Mouse (Mus musculus) heart, postnatal 10 days (tissue): Measurements from ENCODE around the gene Ivns1abp. TPM values are rescaled to one million over a fixed set of nuclear protein-coding genes. Genes with fewer than 3 reads are reported as not detected.
A peak's percentile ranks its signal among the peaks of the same experiment; 100 is the strongest.
"Not testable (repeated sequence)": the region's sequence is repeated elsewhere in the genome, so short reads cannot be mapped to it uniquely, and the experiment has no call there.

ENCODE experiments used
- DNase-seq, 2 experiments: peaks; one replicate each; pipeline ENCODE4 v3.0.0; 2021
- intact Hi-C: fragments of 180-260 bp; cut with DNase I; formaldehyde crosslinking; loops from one replicate; pipeline ENCODE4 v1.15.1; 2025
- total RNA-seq, 2 experiments: library from RNA; stranded (reverse); gene quantifications; 2 replicates each; pipeline ENCODE4 v1.2.3; 2021

Gene Ivns1abp
- 100 to 1,000 TPM; 417 to 438 TPM for total RNA-seq

DNA sequence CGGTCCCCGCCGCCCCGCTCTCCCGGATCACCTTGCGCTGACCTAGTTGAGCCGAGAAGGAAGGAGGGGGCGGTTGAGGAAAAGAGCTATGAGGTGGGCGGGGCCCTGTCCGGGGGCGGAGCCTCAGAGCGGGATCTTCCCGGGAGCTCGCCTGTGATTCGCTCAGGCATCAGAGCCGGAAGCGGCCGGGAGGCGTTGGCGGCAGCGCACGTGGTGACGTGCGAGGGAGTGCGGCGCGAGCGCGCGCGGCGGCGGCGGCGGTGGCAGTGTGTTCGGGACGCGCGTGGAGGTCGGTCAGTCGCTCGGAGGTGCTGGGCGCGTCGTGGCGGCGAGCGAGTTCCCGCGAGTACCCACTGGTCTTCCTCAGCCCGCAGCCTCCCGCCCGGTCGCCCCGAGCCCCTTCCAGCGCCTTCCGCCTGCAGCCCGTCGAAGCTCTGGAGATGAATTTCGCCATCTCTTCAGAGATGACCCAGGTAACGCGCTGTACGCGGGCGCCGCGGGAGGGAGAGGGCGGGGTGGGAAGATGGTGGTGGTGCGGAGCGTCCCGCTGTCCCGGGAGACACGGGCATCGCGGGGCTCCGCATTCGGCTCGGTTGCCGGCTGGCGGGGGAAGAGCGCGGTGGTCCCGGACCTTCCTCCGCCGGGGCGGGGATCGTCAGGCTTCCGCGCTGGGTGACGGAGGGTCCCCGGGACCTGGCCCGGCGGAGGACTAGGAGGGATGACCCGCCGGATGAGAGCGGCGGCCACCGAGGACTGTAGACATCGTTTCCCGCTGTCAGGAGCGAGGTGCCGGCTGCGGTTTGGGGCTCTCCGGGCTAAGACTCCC is at the start of gene Ivns1abp:
TSS of gene Ivns1abp (plus strand) at position 195 of the 826 bp plus-strand sequence.
- peak; percentile 98 to 99 for DNase-seq
- intact Hi-C loops: loop anchor here (5.0 kb wide), 3 partner anchors 57 to 187 kb away; no protein-coding TSS in a partner anchor

DNA sequence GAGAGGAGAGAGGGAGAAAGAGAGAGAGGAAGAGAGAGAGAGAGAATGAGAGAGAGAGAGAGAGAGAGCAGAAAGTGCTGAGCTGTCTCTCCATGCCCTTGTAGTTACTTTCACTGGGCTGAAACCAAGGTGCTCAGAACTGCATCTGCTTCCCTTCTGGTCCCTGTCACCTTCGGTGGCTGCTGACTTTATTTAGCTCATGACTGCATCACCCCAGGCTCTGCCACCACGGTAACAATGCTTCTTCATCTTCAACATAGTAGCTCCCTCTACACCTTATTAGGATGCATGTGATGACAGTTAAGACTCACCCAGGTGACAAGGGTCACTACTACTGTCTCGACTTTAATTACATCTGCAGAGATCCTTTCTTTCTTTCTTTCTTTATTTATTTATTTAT is 48.8 kb upstream of the Ivns1abp start:
- intact Hi-C loops: no loop called here
- peak in 1 of 2 experiments; percentile 32 for DNase-seq

DNA sequence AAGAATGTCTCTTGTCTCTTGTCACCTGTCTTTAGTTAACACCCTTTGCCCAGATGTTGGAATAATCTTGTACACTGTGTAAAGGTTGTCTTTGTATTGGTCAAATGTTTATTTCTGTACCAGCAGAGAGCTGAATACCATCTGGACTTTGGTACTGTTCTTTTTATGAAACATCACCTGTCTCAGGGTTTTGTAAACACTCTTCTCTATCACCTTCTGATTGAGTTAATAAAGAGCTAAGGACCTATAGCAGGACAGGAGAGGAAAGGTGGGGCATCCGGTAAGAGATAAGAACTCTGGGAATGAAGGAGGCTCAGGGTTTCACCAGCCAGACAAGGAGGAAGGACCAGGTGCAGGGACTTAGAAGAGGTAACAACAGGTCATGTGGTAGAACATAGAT is 47.7 kb upstream of the Ivns1abp start:
- intact Hi-C loops: no loop called here
- DNase-seq: no peak

DNA sequence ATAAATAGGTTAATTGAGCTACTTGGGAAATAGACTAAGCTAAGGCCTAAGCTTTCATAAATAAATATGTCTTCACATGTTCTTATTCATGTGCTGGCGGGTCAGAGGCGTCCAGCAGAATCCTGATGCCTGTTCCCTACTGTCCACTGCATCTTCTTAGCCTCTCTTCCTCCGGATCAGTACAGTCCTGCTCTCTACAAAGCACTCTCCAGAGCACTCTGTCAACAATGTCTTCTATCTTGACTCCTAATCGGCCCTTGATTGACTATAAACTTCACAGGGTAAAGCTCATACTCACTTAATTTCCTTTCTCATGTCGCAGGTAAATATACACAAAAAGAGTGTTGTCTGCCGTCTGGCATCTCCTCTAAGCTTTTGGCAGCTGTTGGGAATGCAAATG is 47.3 kb upstream of the Ivns1abp start:
- DNase-seq: no peak
- intact Hi-C loops: no loop called here

DNA sequence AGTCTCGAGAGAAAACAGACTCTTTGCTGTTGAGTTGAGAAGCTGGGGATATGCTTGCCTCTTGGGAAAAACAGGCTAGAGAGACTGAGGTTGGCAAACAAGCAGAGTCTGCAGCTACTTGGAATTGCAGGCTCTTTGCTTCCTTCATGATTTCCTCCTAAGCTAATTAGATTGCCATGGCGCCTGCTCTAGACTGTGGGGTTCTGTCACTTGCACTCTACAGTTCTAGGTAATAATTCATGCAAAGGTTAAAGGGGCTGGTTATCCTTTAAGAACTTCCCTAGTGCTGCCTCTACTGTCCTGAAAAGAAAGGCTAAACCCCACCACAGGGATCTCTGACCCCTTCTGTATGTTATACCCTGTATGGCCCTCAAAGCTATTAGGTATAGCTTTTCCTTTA is 46.7 kb upstream of the Ivns1abp start:
- intact Hi-C loops: no loop called here
- DNase-seq: no peak

DNA sequence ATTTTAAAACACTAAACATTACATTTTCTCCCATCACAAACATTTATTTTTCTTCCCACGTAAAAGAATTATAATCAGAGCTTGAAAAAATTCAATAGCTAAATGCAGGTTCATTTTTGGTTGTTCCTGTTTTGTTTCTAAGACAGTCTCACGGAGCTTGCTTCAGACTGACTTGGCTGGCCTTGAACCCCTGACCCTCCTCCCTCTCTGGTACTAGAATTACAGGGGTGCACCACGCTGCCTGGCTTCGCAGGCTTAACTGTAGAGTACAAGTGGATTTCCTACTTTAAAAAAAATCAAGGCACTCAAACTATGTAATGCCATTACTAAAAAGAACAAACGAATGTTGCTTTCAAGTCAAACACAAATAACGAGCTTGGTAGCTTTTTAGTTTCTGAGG is 42.8 kb upstream of the Ivns1abp start:
- intact Hi-C loops: no loop called here
- no peak for DNase-seq

DNA sequence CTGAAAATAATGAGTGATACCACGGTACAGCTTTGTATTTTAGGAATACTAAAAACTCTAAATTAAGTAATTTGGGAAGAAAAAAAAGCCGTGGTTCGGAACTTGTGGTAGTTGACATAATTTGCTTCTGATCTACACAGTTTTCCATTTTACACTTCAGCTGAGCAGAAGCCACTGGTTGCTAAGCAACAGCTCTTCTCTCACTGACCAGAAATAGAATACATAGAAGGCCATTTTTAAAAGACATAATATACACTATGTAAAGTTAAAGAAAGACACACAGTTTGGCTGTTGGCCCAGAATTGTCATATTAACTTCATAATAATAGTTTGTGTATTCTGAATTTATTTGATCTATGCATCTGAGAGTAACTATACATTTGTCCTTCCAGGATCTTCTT is 42.4 kb upstream of the Ivns1abp start:
- no peak for DNase-seq
- intact Hi-C loops: no loop called here

DNA sequence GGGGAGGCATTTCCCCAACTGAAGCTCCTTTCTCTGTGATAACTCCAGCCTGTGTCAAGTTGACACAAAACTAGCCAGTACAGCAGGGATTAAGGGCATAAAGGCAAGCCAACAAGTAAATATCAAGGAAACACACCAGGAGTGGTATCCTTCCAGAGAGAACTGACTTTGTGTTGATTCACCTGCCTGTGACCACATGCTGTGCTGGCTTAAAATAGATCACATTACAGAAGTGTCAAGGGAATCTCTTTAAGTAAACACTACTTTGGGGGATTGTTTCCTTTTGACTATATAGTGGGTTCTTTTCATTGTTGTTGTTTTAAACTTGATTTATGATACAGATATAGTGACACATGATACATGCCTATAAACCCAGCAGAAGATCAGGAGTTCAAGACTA is 41.0 kb upstream of the Ivns1abp start:
- DNase-seq: no peak
- intact Hi-C loops: no loop called here

DNA sequence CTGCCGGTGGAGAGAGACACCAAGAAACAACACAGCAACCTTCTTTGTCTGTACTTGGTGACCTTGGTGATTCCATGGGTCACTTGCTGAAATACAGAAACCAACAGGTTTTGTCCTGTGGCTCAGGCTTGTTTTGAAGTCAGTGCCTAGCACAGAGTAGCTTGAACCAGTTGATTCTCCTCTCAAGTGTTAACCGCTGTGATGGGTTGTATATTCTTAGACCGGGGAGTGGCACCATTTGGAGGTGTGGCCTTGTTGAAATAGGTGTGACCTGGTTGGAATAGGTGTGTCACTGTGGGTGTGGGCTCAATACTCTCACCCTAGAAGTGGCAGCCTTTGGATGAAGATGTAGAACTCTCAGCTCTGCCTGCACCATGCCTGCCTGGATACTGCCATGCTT is 39.3 kb upstream of the Ivns1abp start:
- DNase-seq, intact Hi-C loops: not testable (repeated sequence)

DNA sequence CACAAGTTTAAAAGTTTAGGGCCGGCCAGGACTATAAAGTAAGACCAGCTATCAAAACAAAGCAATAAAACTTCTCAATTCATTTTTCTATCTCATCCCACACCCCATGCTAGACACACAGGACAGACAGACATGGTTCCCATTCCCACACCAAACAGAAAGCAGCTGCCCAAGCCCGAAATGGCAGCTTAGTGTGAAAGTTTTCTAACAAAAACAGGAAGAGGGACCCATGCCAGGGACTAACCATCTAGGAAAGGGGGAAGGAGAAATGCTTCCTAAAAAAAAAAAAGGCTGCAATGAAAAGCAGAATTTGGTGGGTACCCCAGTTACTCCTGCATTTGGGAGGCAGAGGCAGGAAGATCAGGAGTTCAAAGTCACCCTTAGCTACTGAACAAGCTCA is 37.2 kb upstream of the Ivns1abp start:
- no peak for DNase-seq
- intact Hi-C loops: no loop called here

DNA sequence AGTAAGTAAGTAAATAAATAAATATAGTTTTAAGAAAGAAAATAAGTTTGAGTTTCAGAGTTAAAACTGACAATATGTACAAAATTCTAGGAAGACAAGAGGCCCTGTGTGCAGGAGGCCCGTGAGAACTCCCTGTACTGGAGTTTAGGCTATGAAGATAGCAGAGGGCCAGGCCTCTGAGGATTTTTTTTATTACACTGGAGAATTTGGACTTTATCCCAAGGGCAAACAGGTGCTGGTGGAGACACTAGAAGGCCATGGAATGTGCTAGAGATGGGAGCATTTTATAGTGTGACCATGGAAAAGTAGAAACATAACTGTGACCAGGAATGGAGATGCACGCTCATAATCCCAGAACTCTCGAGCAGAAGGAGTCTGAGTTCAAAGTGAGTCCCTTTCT is 36.5 kb upstream of the Ivns1abp start:
- no peak for DNase-seq

DNA sequence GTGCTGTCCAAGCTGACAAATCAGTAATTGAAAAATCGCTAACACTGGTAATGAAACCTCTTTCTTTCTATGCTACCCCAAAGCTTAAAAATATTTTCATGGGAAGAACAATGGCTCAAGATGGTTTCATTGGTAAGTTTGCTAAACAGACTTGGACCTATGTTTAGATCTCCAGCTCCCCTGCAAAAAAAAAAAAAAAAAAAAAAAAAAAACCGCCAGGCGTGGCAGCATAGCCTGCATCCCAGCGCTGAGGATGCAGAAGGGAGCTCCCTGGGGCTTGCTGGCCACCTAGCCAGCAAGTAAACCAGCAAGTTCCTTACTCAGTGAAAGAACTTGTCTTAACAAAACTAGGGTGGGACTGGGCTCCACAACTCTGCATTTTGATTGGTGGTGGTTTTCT is 35.8 kb upstream of the Ivns1abp start:
- intact Hi-C loops: no loop called here

More for the DNA sequence above, 36.5 kb upstream of the Ivns1abp start:
- intact Hi-C loops: no loop called here

DNA sequence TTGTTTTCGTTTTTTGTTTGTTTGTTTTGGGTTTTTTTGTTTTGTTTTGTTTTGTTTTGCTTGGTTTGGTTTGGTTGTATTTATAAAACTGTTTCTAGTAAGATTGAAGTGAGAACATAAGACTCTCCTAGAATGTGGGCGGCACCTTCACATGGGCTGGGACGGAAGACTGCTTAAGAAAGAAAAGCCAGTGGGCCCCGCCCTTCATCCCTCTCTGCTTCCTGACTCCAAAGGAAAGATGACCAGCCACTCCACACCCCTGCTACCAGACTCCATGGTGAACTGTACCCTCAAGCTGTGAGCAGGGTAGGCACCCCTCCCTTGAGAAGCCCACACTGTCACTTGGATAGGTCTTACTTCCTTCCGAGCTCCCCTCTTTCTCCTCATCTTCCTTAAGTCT is 33.8 kb upstream of the Ivns1abp start:
- no peak for DNase-seq
- intact Hi-C loops: no loop called here

More for the DNA sequence above, 35.8 kb upstream of the Ivns1abp start:
- DNase-seq: no peak

DNA sequence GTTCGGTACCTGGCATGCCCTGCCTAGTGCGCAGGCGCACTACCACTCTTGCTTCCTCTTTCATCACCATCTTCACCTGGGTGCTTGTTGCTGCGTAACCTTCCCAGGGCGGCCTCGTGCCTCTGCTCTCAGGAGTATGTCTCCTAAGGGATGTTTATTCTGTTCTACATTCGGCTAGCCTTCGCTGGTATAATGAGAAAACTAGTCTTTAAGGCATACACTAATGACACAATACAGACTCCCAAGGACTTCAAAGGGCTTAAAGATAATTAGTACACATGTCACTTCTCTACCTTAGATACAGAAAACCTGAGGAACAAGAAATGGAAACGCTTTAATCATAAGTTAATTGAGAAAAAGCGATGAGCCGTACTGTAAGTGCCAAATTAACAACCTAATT is 32.9 kb upstream of the Ivns1abp start:
- intact Hi-C loops: no loop called here
- DNase-seq: no peak

DNA sequence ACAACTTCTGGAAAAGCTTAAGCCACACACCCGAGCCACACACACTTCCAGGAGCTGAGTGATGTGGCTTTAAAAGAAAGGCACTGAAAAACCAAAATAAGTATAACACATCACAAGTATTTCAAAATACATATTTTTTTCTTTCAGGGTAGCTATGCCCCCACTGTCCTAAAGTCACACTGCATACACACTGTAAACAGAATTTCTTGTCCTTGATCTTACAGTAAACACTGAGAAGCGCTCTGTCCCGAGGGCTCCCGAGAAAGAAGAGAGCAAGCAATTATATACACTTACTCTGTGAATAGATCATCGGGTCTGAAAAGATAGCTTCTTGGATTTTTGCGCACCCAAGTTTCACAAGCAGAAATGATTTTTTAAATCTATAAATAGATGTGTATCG is 25.0 kb upstream of the Ivns1abp start:
- DNase-seq: no peak

DNA sequence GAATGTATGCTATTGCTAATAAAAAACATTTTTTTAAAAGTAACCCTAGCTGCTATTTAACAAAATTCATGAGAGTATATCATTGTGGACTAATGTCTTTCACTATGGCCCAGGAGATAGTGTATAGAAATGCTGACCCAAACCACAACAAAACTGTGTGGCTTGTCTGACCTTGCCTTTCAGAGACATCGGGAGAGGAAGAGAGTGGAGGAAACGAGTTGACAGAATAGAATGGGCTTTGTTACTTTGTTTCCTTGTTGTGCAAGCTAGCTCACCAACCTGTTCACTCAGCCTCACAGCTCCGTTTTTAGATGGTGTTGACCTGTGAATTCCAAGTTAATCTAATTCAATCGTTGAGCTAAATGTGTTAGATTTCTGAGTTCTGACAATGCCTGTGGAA is 23.9 kb upstream of the Ivns1abp start:
- intact Hi-C loops: no loop called here
- no peak for DNase-seq

More for the DNA sequence above, 25.0 kb upstream of the Ivns1abp start:
- intact Hi-C loops: no loop called here

DNA sequence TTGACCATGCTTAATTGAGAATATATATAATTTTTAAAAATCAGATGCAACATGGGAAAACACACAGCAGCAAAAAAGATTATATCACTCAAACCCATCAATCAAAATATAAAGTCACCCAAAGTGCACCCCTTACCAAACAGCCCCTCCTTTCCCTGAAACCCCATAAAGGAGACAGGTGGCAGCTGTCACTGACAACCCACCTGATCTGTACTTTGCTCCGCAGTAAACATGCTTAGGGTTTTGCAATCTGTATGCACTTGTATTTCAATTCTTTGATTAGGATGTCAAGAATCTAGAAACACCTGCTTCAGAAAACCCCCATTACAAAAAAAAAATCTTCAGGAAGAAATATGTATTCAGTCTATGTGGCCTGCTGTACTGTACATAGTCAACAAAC is 18.9 kb upstream of the Ivns1abp start:
- no peak for DNase-seq
- intact Hi-C loops: no loop called here

DNA sequence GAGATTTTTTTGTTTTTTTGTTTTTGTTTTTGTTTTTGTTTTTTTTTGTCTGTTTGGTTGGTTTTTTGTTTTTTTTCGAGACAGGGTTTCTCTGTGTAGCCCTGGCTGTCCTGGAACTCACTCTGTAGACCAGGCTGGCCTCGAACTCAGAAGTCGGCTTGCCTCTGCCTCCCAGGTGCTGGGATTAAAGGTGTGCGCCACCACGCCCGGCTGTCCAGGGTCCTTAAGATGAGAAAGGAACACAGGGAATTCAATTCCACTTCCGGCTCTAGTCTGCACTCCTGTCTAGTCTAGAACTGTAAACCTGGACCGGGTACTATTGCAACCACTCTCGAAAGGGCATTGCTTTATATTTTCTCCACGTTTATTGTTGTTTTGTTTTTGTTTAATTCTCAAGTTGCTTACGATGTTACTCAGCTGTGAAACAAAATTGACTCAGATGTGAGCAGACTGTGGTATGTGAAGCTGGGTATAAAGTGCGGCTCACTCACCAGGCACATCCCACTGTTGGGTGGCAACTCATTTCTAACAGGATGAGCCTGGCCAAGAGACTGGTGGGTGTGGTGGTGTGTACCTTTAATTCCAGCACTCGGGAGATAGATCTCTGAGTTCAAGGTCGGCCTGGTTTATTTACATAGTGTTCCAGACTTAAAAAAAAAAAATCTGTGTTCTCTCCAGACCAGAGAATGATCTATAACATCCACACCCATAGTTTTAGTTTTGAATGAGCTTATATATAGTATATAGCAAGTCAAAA is 15.8 kb upstream of the Ivns1abp start:
- intact Hi-C loops: no loop called here
- DNase-seq: no peak

DNA sequence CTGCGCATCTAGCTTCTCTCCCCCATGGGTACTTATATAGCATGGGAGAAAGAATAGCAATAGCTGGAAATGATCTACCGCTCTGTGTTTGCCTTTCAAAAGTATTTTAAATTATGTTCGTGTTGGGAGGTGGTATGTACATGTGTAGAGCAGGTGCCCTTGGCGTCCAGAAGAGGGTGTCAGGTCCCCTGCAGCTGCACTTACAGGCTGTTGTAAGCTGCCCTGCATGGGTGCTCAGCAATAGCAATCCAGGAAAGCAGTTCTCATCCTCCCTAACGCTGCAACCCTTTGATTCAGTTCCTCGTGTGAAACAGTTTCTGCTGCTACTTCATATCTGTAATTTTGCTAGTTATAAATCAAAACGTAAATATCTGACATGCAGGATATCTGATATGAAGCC is 14.7 kb upstream of the Ivns1abp start:
- intact Hi-C loops: no loop called here

DNA sequence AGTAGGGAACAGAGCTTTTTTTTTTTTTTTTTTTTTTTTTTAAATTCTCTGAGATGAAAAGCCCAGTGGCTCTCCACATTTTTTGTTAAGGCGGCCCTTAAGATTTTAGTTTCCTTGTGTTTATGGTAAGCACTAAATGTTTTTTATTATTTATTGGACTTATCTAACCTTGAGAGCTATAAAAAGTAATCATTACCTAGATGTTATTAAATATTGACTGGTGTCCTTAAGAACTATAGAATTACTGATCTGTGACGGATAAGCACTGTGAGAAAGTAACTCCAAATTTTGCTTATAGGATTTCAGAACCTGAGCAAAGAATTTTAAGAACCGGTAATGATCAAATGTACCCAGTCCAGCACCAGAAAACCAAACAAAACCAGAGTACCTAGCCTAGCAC is 11.5 kb upstream of the Ivns1abp start:
- intact Hi-C loops: no loop called here

More for the DNA sequence above, 14.7 kb upstream of the Ivns1abp start:
- no peak for DNase-seq

DNA sequence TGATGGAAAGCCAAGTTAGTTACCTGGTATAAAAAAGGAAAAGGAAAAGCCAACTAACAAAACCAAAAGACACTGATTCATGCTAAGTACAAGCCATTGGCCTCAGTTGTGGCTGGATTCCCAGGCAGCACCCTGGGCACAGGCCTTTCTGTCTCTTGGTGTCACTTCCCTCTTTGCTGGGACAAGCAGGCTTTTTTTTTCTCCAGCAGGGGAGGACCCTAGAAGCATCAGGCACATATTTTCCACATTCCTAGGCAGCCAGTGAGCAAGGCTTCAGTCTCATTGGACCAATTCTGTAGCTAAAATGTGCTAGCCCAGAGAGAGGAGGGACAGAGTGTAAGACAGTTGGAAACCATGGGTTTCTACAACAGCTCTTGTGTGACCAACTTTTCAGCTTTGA is 6.0 kb upstream of the Ivns1abp start:
- intact Hi-C loops: no loop called here
- DNase-seq: no peak

More for the DNA sequence above, 11.5 kb upstream of the Ivns1abp start:
- DNase-seq: no peak

DNA sequence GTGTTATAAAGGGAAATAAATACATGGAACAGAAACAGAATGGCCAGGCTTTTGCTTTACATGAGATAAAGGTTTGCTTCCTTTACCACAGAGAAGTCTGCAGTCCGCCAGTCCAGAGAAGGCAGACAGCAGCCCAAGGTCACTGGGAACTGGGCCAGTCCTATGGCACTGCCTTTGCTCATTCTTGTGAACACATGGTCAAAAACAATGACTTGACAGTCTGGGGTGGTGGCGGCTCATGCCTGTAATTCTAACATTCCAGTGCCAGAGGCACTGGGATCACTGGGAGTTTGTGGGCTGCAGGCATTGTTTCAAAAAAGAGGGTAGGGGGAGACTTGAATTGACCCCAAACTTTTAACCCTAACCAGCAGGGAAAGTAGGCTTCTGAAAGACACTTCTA is 5.3 kb upstream of the Ivns1abp start:
- peak; percentile 69 to 74 for DNase-seq
- intact Hi-C loops: no loop called here
